In the genomic region with DNA sequence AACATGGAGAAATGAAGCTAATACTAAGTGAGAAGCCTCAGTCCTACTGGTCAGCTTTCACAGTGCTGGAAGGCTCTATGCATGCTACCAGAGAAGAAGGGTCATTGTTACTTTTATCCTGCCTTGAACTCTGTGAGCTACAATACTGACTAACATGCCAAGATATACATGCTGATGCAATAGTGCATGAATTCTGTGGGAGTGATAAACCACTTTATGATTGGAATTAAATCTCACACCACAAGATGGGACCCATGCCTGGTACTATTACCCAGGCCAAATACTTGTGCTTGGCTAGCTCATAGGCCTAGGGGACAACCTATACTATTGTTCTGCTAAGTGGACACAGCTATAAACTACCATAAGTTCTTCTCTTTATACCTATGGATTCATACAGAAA, we compare ENCODE assay signal across 18 mouse cellular contexts.
A peak's percentile ranks its signal among the peaks of the same experiment; 100 is the strongest.
DNase-seq lines count a peak whose midpoint lies in the region.
"Had no signal": no experiment of that assay in that cellular context is flagged by ENCODE, and none has a peak within 500 bp of the region (broad histone marks: within the 10 kb centered on the region; RNA-seq: fewer than 3 reads in every experiment).

No protein-coding gene starts in this region.

- DNase-seq in 3T3-L1 (ENCODE audit: low read depth, low spot score) (peak; percentile 69), adipocyte (ENCODE audit: low spot score) (peak; percentile 10)
- peak; percentile 17 for DNase-seq in fibroblast of lung, adult 2 months (ENCODE audit: low read depth)
- DNase-seq in lung, postnatal 25 days (ENCODE audit: low spot score): no peak
- DNase-seq in adrenal gland, adult 2 months: no peak
- DNase-seq in kidney, adult 18-20 months: no peak
- DNase-seq: adrenal gland, adult 8-10 months; adrenal gland, postnatal 25 days; B cell, adult 2 months; cerebellum, adult 11-12 months; cerebellum, adult 8-10 months; cerebellum, postnatal 10 days; cerebellum, postnatal 36 days; embryo, embryonic 11 days; gastrocnemius, postnatal 25 days; heart, adult 2 months; heart, postnatal 14 days; heart, postnatal 4 days had no signal

Comparison
In these comparisons a context has a peak if more than half of its experiments do, and no peak if none do; other contexts are left out.
1. DNase-seq: peak in 3T3-L1 (single experiment), adipocyte (single experiment) and fibroblast of lung, adult 2 months (single experiment); none in lung, postnatal 25 days (single experiment), adrenal gland, adult 2 months (single experiment) and kidney, adult 18-20 months (single experiment).